Mouse (Mus musculus): ENCODE measurements around the gene Catsper3. TPM values are rescaled to one million over a fixed set of nuclear protein-coding genes. Genes with fewer than 3 reads are reported as not detected.

Gene Catsper3
- total RNA-seq, 2 experiments from 2014 or later = 0.34 TPM; not detected in 1

GRCm38 (mm10) chr13:55826008-55826671, 41.8 kb downstream of the Catsper3 start:
- no peak for DNase-seq (ENCODE audit: extremely low spot score in 1 of 2, low spot score in 1 of 2)

GRCm38 (mm10) chr13:55826796-55827678, 42.7 kb downstream of the Catsper3 start:
- DNase-seq (ENCODE audit: extremely low spot score in 1 of 2, low spot score in 1 of 2) = no peak

DNA sequence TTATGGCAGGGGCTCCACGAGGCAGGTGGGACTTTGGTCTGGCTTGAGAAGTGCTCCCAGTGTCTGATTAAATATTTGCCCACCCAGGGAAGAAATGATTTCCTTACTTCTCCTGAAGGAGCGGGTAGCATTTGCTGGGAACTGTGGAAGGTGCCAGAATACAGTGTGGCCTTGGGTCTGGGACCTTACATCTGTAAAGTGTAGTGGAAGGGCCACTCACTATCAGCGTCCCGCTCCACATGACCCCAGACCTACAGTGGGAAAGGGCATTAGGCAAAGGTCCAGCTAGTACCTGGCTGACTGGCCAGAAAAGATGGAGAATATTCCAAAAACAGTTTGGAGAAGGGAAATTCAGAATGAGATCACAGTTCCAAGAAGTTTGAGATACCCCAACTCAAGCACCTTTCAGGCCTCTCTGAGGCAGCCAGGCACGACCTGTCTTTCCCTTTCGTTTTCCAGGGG, 43.3 kb downstream of the Catsper3 start:
- DNase-seq (ENCODE audit: extremely low spot score in 1 of 2, low spot score in 1 of 2) = no peak

DNA sequence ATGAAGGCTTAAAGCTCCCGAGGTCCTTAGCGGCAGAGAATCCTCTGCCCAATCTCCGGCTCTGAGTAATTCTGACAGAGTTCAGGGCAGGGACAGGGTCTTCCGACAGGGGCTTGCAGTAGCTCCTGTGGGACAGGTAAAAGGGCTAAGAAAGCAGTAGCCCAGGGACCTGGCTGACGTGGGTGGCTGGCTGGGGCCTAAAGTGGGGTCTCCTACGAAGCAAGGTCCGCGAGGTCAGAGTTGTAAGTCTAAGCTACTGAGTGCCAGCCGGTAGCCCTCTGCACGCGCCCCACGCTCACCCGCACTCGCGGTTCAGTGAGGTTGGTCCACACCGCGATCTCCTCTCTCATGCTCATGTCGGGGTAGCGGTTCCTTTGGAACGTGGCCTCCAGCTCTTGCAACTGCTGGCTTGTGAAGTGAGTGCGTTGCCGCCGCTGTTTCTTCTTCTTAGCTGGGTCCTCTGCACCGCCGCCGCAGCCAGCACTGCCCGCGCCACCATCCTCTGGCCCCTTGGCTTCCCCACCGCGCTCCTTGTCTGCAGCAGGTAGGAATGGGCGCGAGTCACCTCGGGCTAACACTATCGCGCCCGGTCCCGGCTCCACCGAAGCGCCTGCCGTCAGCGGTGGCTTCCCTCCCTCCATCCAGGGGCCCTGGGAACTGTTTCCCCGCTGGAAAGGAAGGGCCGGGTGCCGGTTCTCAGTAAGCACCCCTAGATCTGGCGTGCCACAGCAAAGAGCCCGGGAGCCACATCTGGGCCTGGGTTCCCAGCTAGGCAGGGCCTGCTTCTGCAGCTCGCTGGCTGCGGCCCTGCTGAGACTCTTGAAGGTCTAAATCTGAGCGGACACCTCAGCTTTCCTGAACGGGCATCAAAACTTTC, 44.0 kb downstream of the Catsper3 start:
- no peak for DNase-seq (ENCODE audit: extremely low spot score in 1 of 2, low spot score in 1 of 2)

- no peak for DNase-seq (ENCODE audit: extremely low spot score in 1 of 2, low spot score in 1 of 2)
Observed at GRCm38 (mm10) chr13:55829018-55829655, 44.8 kb downstream of the Catsper3 start.

DNA sequence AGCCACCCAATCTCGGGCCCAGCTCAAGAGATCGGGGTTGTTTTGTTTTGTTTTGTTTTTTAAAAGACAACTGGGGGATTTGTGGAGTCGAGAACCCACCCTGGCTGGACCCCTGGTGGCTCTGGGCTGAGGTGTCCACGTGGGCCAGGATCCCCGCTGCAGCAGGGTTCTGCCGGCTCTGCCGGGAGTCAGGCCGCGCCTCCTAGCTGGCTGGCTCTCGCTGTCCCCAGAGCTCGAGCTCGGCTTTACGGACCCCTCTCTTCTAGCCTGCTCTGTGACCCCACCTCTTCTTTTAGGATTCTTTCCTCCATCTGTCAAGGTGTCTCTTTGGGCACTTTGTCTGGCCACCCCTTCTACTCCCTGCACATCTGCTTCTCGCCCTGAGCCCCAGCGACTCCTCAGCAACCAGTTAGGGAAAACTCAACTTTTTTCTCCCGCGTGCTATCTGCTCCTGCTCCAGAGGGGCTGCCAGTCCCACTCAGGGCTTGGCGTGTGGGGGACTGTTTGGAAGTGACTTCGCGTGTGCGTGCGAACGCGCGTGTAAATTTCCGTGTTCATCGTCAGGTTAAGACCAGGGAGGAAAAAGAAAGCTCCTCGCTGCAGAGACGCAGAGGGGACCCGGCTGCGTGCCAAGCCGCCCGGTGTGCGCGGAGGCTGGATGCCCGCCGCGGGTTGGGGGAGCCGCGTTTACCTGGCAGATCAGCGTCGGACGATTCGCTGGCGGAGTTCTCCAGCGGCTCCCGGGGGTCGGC, 45.9 kb downstream of the Catsper3 start:
- DNase-seq (ENCODE audit: extremely low spot score in 1 of 2, low spot score in 1 of 2) = no peak

DNA sequence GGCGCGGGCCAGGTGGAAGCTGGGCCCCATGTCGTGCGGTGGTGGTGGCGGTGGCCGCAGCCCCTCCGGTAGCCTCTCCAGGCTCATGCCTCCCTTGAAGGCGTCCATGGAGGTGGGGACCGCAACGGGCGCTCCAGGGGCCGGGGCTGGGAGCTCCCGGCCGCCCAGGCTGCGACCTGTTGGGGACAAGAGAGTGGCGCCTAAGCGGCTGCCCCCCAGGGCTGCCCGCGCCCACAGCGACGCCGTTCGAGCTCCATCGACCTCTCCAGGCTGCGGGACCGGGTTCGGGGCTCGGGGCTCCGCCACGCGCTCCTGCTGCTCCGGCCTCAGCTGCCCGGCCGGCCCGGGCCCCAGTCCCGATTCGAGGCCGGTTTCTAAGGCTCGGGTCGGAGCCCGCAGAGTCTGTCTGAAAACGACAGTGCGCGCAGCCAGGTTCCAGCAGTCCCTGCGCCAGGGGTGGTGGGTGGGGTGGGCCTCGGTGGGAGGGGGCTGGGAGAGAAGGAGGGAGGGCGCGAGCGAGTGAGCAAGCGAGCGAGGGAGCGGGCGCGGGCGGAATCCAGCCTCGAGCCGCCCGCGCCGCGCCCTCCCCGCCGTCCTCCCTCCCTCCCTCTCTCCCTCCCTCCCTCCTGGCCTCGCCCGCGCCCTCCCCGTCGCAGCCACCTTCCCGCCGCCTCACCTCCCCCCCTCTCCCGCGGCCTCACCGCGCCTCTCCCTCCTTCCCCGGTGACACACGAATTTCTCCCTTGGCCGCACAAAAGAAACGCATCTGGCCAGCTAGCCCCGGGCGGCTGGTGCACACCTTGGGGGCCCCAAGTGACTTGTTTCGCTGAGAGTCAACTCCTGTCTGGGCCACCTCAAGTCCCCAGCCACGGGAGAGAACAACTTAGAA, 46.7 kb downstream of the Catsper3 start:
- no peak for DNase-seq (ENCODE audit: extremely low spot score in 1 of 2, low spot score in 1 of 2)

GRCm38 (mm10) chr13:55831722-55832160, 47.4 kb downstream of the Catsper3 start:
- DNase-seq (ENCODE audit: extremely low spot score in 1 of 2, low spot score in 1 of 2) = no peak

- no peak for DNase-seq (ENCODE audit: extremely low spot score in 1 of 2, low spot score in 1 of 2)
Observed at GRCm38 (mm10) chr13:55832602-55833001, 48.2 kb downstream of the Catsper3 start.

- no peak for DNase-seq (ENCODE audit: extremely low spot score in 1 of 2, low spot score in 1 of 2)
Observed at GRCm38 (mm10) chr13:55833921-55834320, 49.6 kb downstream of the Catsper3 start.

- DNase-seq (ENCODE audit: extremely low spot score in 1 of 2, low spot score in 1 of 2) = no peak
Observed at GRCm38 (mm10) chr13:55834667-55835066, 50.3 kb downstream of the Catsper3 start.

- no peak for DNase-seq (ENCODE audit: extremely low spot score in 1 of 2, low spot score in 1 of 2)
Observed at GRCm38 (mm10) chr13:55835548-55836097, 51.3 kb downstream of the Catsper3 start.

DNA sequence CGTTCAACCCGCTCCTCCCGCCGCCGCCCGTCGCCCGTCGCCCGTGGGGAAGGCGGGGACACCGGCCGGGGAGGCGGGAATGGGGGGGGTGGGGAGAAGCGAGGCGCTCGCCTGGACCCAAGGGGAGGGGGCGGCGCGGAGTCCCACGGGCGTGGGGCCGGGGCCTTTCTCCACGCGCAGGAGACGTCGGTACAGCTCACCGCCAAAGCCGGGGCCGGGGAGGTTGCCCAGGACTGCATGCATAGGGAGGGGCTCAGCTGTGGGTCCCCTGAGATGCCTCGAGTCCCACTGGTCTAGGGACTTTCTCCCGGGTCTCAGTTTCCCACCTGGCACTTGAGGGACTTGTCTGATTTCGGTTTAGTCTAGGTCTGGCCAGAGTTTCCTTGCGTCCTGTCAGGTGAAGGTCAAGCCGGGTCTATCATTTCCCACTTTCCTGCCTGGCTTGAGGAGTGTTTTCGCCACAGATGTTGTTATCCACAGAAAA, 51.8 kb downstream of the Catsper3 start, which contains the start of gene Pitx1:
Pitx1 (minus strand) TSS at position 51 of the 484 bp plus-strand sequence.
- DNase-seq (ENCODE audit: extremely low spot score in 1 of 2, low spot score in 1 of 2) = no peak

GRCm38 (mm10) chr13:55836786-55837780, 52.7 kb downstream of the Catsper3 start:
- no peak for DNase-seq (ENCODE audit: extremely low spot score in 1 of 2, low spot score in 1 of 2)

DNA sequence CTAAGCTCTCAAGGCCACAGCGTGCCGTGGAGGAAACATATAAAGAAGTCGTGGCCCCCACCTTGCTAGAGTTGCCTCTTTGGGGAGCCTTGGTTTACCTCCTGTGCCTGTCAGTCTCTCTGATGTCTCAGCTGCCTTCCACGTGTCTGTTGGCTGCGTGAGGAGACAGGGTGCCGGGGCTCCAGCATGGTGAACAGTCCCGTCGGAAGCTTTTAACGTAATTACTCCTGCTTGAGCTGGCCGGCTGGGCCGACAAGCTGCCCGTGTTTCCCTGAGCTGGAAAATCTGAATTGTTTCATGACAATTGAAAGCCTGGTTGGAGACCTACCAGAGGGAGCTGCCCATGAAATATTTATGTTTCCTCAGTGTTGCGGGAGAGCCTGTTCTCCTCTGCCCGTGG, 55.9 kb downstream of the Catsper3 start:
- no peak for DNase-seq (ENCODE audit: extremely low spot score in 1 of 2, low spot score in 1 of 2)

- no peak for DNase-seq (ENCODE audit: extremely low spot score in 1 of 2, low spot score in 1 of 2)
Observed at GRCm38 (mm10) chr13:55843700-55844099, 59.3 kb downstream of the Catsper3 start.

- DNase-seq (ENCODE audit: extremely low spot score in 1 of 2, low spot score in 1 of 2) = no peak
Observed at GRCm38 (mm10) chr13:55847805-55848204, 63.4 kb downstream of the Catsper3 start.

Data from layer of hippocampus, postnatal 25 days (tissue).